Mouse (Mus musculus) central nervous system, embryonic 11.5 days (tissue): Measurements from ENCODE around the gene Ube2k. TPM values are rescaled to one million over a fixed set of nuclear protein-coding genes. Genes with fewer than 3 reads are reported as not detected.

Experiments
- polyA plus RNA-seq: library from polyadenylated mRNA; depleted of rRNA; stranded (reverse); fragments of >200 nt; gene quantifications from 2 replicates; pipeline ENCODE4 v1.2.3, GENCODE M21; 2012; rRNA removed

Gene Ube2k
- polyA plus RNA-seq: 144 and 179 TPM in 2 replicates

GRCm38 (mm10) chr5:65536751-65537419 is at the start of gene Ube2k, which contains the start of gene Smim14:
Gene Ube2k (plus strand): TSS chr5:65537233.
Gene Smim14 (minus strand): TSS chr5:65537184.

GRCm38 (mm10) chr5:65492716-65493531 is 44.1 kb upstream of the Ube2k start, which contains the start of gene Gm43552:
Gene Gm43552 (minus strand): TSS chr5:65492833.

Other genes with a start within 250 kb of the Ube2k start
- gene Rfc1, start 201.6 kb upstream of the Ube2k start, polyA plus RNA-seq: 41.6 and 55.9 TPM in 2 replicates
- gene Klb, start 188.9 kb upstream of the Ube2k start, polyA plus RNA-seq: 0.37 and 0.66 TPM in 2 replicates
- 1,209 and 1,253 TPM in 2 replicates for gene Rpl9, start 145.8 kb upstream of the Ube2k start, polyA plus RNA-seq
- 48.2 and 56.2 TPM in 2 replicates for gene Lias, start 145.7 kb upstream of the Ube2k start, polyA plus RNA-seq
- 59.6 and 60.5 TPM in 2 replicates for gene Ugdh, start 101.3 kb upstream of the Ube2k start, polyA plus RNA-seq
- 1.0 TPM in 1 of 2 replicates, not detected in the other for gene Gm43552, start 44.4 kb upstream of the Ube2k start, polyA plus RNA-seq
- 34.4 and 45.1 TPM in 2 replicates for gene Smim14, start within 50 bp of the Ube2k start, polyA plus RNA-seq
- gene Pds5a, start 161.0 kb downstream of the Ube2k start, polyA plus RNA-seq: 72.8 and 142 TPM in 2 replicates
- gene N4bp2, start 226.3 kb downstream of the Ube2k start, polyA plus RNA-seq: 31.6 and 39.8 TPM in 2 replicates